1 mouse cellular context compared by ENCODE assay signal in the genomic region with DNA sequence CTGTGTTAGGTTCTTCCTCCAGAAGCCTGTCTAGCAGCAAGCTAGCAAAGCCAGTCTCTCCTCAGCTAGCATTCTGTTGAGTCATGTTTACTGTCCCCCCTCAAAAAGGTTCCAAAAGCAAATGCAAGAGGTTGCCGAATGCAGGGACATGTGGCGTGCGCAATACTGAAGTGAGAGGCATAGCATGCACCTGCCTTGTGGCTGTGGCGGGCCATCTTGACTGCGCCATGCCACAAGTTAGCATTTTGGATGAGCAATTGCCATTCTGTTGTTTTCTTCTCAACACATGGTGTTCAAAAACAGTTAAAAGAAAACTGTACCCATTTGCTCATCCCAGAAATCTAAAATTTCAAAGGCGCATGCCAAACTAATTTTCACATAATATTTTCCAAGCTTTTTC.
TF ChIP-seq lines count a peak whose summit lies in the region.

No protein-coding gene starts in this region.

TF ChIP-seq in CH12.LX, 34 proteins besides CTCF, POLR2A, EP300 and RAD21 (continued from another document):
- TF ChIP-seq MEF2A (IDR thresholded peaks at IDR 0.05; ENCODE audit: borderline replicate concordance, low read depth, low read length): no peak
- TF ChIP-seq UBTF (IDR thresholded peaks at IDR 0.05; ENCODE audit: low read depth, low read length): no peak
- TF ChIP-seq POLR2AphosphoS2 (IDR thresholded peaks at IDR 0.05; ENCODE audit: low read depth, low read length): no peak
- no peak for TF ChIP-seq TCF12 (IDR thresholded peaks at IDR 0.05; ENCODE audit: low read depth, low read length)
- no peak for TF ChIP-seq MXI1 (IDR thresholded peaks at IDR 0.05; ENCODE audit: low read depth, low read length)
- no peak for TF ChIP-seq CHD1 (IDR thresholded peaks at IDR 0.05; ENCODE audit: low read depth, low read length)
- TF ChIP-seq ZC3H11A (IDR thresholded peaks at IDR 0.05; ENCODE audit: low read depth, low read length): no peak
- TF ChIP-seq BHLHE40 (IDR thresholded peaks at IDR 0.05; ENCODE audit: low read depth, low read length): no peak
- no peak for TF ChIP-seq USF1 (IDR thresholded peaks at IDR 0.05; ENCODE audit: low read depth, low read length)
- no peak for TF ChIP-seq ZNF384 (IDR thresholded peaks at IDR 0.05; ENCODE audit: low read depth, low read length)
- TF ChIP-seq CHD2 (IDR thresholded peaks at IDR 0.05; ENCODE audit: low read length): no peak
- TF ChIP-seq ELF1 (IDR thresholded peaks at IDR 0.05; ENCODE audit: low read depth, low read length): no peak
